Mouse (Mus musculus): ENCODE data around the gene Xndc1. TPM values are rescaled to one million over a fixed set of nuclear protein-coding genes. Genes with fewer than 3 reads are reported as not detected.

Gene Xndc1
- polyA plus RNA-seq, 1 experiment from 2014 or later, result 5.8 TPM

DNA sequence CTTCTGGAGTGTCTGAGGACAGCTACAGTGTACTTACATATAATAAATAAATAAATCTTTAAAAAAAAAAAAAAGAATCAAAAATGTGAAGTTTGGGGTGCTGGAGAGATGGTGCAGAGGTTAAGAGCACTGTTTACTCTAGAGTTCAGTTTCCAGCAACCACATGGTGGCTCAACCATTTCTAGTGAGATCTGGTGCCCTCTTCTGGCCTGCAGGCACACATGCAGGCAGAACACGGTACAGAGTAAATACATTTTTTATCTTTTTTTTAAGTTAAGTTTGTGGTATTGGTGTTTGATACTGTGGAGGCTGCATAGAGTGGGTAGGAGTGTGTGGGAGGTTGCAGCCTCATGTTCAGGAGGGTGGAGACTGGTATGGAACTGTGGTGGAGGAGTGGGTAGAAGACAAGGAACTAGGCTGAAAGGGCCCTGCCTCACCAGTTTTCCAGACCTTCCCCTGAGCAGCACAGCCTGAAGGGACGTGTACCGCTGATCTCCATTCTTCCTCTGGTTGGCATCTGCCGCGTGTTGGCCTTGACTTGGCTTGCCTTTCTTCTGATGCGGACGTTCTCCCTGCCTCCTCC lies 11.5 kb downstream of the Xndc1 start:
- no peak overlapping the region for H3K4me2 ChIP-seq (ENCODE audit: low read depth, low read length)
- ATAC-seq (no peak), DNase-seq (peak; percentile 40)
- TF ChIP-seq CTCF (IDR thresholded peaks at IDR 0.05; ENCODE audit: low read depth) (peak; percentile 77), EP300 (IDR thresholded peaks at IDR 0.05; ENCODE audit: low read depth) (no peak)
- H3K9ac ChIP-seq (replicated peaks), result no peak overlapping the region
- H3K4me3 ChIP-seq (ENCODE audit: low read depth, low read length), result no peak overlapping the region
- WGBS (ENCODE audit: insufficient replicate concordance), result 72% methylated on average over 7 of the region's 7 CpGs
- no peak overlapping the region for H3K27ac ChIP-seq (ENCODE audit: low read depth)
- H3K9me3 ChIP-seq (ENCODE audit: low read length), result no peaks in the 10 kb centered on the region
- H3K36me3 ChIP-seq (replicated peaks; ENCODE audit: insufficient read depth, low read length), result peaks cover 54% of the 10 kb centered on the region
- no peaks in the 10 kb centered on the region for H3K4me1 ChIP-seq (ENCODE audit: insufficient read depth)
- H3K27me3 ChIP-seq (ENCODE audit: insufficient read depth, low read length), result no peaks in the 10 kb centered on the region

DNA sequence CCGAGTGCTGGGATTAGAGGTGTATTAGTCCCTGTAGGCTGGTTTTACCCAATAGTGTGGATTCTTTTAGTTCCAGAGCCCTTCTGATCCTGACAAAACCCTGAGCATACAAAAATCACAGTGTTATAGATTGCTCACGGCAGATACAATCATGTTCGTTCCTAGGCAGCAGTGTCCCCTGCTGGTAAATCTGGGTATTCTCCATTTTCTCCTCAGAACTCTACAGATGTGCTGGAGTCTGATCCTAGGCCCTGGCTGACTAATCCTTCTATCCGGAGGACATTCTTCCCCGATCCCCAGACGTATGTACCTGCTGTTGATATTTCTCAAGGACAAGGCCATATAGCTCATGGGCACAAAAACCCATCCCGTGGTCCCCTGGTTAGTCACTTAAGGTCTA lies 13.2 kb downstream of the Xndc1 start:
- WGBS (ENCODE audit: insufficient replicate concordance), result 80% methylated on average over 7 of the region's 7 CpGs
- H3K4me3 ChIP-seq (ENCODE audit: low read depth, low read length), result no peak overlapping the region
- no peaks in the 10 kb centered on the region for H3K9me3 ChIP-seq (ENCODE audit: low read length)
- ATAC-seq, result 0 out of 2 replicates have a peak, but pooled peaks have one; percentile 40
- no peak overlapping the region for H3K27ac ChIP-seq (ENCODE audit: low read depth)
- DNase-seq, result peak; percentile 51
- no peaks in the 10 kb centered on the region for H3K4me1 ChIP-seq (ENCODE audit: insufficient read depth)
- no peak overlapping the region for H3K4me2 ChIP-seq (ENCODE audit: low read depth, low read length)
- H3K9ac ChIP-seq (replicated peaks), result no peak overlapping the region
- TF ChIP-seq CTCF (IDR thresholded peaks at IDR 0.05; ENCODE audit: low read depth), result peak; percentile 84
- no peak for TF ChIP-seq EP300 (IDR thresholded peaks at IDR 0.05; ENCODE audit: low read depth)
- H3K36me3 ChIP-seq (replicated peaks; ENCODE audit: insufficient read depth, low read length), result peaks cover 58% of the 10 kb centered on the region
- H3K27me3 ChIP-seq (ENCODE audit: insufficient read depth, low read length), result no peaks in the 10 kb centered on the region

DNA sequence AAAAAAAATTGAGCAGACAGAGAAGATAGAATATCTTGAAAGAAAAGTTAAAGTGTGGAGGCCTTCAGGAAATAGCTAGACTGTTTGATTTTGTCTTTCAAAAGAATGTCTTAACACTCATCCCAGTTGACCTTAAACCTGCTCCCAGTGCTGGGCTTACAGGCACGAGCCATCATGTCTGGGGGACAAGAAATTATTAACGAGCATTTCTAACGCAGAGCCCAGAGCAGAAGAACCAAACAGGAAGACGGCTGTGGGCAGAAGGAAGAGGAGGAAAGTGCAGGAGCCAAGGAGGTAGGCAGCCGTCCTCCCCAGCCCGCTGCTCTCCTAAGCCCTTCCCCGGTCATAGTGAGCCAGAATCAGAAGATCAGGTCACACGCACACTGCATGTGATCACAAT lies 15.0 kb downstream of the Xndc1 start:
- Histone ChIP-seq H3K9ac (replicated peaks) (no peak overlapping the region), H3K9me3 (ENCODE audit: low read length) (no peaks in the 10 kb centered on the region), H3K4me1 (ENCODE audit: insufficient read depth) (no peaks in the 10 kb centered on the region), H3K4me2 (ENCODE audit: low read depth, low read length) (no peak overlapping the region), H3K27ac (ENCODE audit: low read depth) (no peak overlapping the region), H3K27me3 (ENCODE audit: insufficient read depth, low read length) (no peaks in the 10 kb centered on the region), H3K4me3 (ENCODE audit: low read depth, low read length) (no peak overlapping the region), H3K36me3 (replicated peaks; ENCODE audit: insufficient read depth, low read length) (peaks cover 55% of the 10 kb centered on the region)
- DNase-seq, result no peak
- TF ChIP-seq CTCF (IDR thresholded peaks at IDR 0.05; ENCODE audit: low read depth), result no peak
- TF ChIP-seq EP300 (IDR thresholded peaks at IDR 0.05; ENCODE audit: low read depth), result no peak
- ATAC-seq, result no peak
- WGBS (ENCODE audit: insufficient replicate concordance), result 85% methylated on average over 8 of the region's 8 CpGs

GRCm38 (mm10) chr7:102081784-102082183 lies 16.5 kb downstream of the Xndc1 start:
- Histone ChIP-seq H3K4me2 (ENCODE audit: low read depth, low read length) (no peak overlapping the region), H3K4me1 (ENCODE audit: insufficient read depth) (no peaks in the 10 kb centered on the region), H3K27me3 (ENCODE audit: insufficient read depth, low read length) (no peaks in the 10 kb centered on the region), H3K4me3 (ENCODE audit: low read depth, low read length) (no peak overlapping the region), H3K9me3 (ENCODE audit: low read length) (no peaks in the 10 kb centered on the region), H3K36me3 (replicated peaks; ENCODE audit: insufficient read depth, low read length) (peaks cover 47% of the 10 kb centered on the region), H3K27ac (ENCODE audit: low read depth) (no peak overlapping the region), H3K9ac (replicated peaks) (no peak overlapping the region)
- WGBS (ENCODE audit: insufficient replicate concordance), result 93% methylated on average over 5 of the region's 5 CpGs
- DNase-seq (no peak), ATAC-seq (no peak)
- TF ChIP-seq EP300 (IDR thresholded peaks at IDR 0.05; ENCODE audit: low read depth), result no peak
- TF ChIP-seq CTCF (IDR thresholded peaks at IDR 0.05; ENCODE audit: low read depth), result no peak

DNA sequence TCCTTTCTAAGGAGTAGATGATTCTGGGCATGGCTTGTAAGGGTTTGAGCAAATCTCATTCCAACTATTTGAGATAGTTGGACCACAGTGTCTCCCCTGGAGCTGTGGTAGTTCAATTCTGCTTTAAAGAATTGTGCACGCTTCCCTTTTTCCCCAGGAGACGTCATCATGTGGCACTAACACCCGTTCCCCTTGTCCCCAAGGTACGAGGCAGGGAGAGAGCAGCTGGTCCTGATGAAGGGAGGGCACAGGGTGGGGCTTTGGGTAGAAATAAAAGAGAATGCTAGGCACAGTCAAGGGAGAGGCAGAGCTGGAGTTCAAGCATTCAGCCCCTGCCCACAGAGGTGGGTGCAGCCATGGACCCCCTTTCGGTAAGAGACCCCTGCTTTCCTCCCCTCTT lies 17.5 kb downstream of the Xndc1 start, which contains the start of gene Trpc2:
Trpc2 (plus strand) TSS at position 301 of the 400 bp plus-strand sequence.
- no peak within 1 kb of the TSS for H3K9ac ChIP-seq (replicated peaks)
- DNase-seq (no peak), ATAC-seq (no peak)
- peaks cover 38% of the 10 kb centered on the region for H3K36me3 ChIP-seq (replicated peaks; ENCODE audit: insufficient read depth, low read length)
- no peak for TF ChIP-seq CTCF (IDR thresholded peaks at IDR 0.05; ENCODE audit: low read depth)
- TF ChIP-seq EP300 (IDR thresholded peaks at IDR 0.05; ENCODE audit: low read depth), result no peak
- WGBS (ENCODE audit: insufficient replicate concordance), result 80% methylated on average over 5 of the region's 5 CpGs
- H3K4me2 ChIP-seq (ENCODE audit: low read depth, low read length), result no peak within 1 kb of the TSS
- no peaks in the 10 kb centered on the region for H3K9me3 ChIP-seq (ENCODE audit: low read length)
- no peaks in the 10 kb centered on the region for H3K4me1 ChIP-seq (ENCODE audit: insufficient read depth)
- no peak within 1 kb of the TSS for H3K4me3 ChIP-seq (ENCODE audit: low read depth, low read length)
- no peak within 1 kb of the TSS for H3K27ac ChIP-seq (ENCODE audit: low read depth)
- no peaks in the 10 kb centered on the region for H3K27me3 ChIP-seq (ENCODE audit: insufficient read depth, low read length)

DNA sequence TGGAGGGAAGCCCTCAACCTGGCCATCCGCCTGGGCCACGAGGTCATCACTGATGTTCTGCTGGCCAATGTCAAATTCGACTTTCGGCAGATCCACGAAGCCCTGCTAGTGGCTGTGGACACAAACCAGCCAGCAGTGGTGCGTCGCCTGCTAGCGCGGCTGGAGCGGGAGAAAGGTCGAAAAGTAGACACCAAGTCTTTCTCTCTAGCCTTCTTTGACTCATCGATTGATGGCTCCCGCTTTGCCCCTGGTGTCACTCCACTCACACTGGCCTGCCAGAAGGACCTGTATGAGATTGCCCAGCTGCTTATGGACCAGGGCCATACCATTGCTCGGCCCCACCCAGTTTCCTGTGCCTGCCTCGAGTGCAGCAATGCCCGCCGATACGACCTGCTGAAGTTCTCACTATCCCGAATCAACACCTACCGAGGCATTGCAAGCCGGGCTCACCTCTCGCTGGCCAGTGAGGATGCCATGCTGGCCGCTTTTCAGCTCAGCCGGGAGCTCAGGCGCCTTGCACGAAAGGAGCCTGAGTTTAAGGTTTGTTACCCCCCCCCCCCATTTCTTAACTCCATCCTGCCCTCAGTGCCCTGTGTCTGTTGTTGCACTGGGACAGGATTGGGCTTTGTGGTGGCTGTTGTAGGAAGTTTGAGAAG lies 18.9 kb downstream of the Xndc1 start:
- no peak overlapping the region for H3K4me2 ChIP-seq (ENCODE audit: low read depth, low read length)
- peaks cover 28% of the 10 kb centered on the region for H3K36me3 ChIP-seq (replicated peaks; ENCODE audit: insufficient read depth, low read length)
- H3K27me3 ChIP-seq (ENCODE audit: insufficient read depth, low read length), result no peaks in the 10 kb centered on the region
- no peak for TF ChIP-seq CTCF (IDR thresholded peaks at IDR 0.05; ENCODE audit: low read depth)
- TF ChIP-seq EP300 (IDR thresholded peaks at IDR 0.05; ENCODE audit: low read depth), result no peak
- ATAC-seq (no peak), DNase-seq (no peak)
- no peaks in the 10 kb centered on the region for H3K9me3 ChIP-seq (ENCODE audit: low read length)
- no peak overlapping the region for H3K9ac ChIP-seq (replicated peaks)
- no peaks in the 10 kb centered on the region for H3K4me1 ChIP-seq (ENCODE audit: insufficient read depth)
- no peak overlapping the region for H3K4me3 ChIP-seq (ENCODE audit: low read depth, low read length)
- H3K27ac ChIP-seq (ENCODE audit: low read depth), result no peak overlapping the region
- WGBS (ENCODE audit: insufficient replicate concordance), result 89% methylated on average over 26 of the region's 26 CpGs

Measured in liver, postnatal 0 days (tissue).